Mouse (Mus musculus) lung, embryonic 16.5 days (tissue): ENCODE measurements around the gene Pld2. TPM values are rescaled to one million over a fixed set of nuclear protein-coding genes. Genes with fewer than 3 reads are reported as not detected.
A peak's percentile ranks its signal among the peaks of the same experiment; 100 is the strongest.

Source experiments
- ATAC-seq: fragments of 200-750 bp; cut with Nextera tagmentation; 2 replicates; pipeline ENCODE4 v1.8.0; 2017; ENCODE audit warnings: low read depth, mild to moderate bottlenecking, moderate library complexity
- H3K27ac ChIP-seq: fragments of 300-500 bp; sonication (generic); 2 replicates; pipeline ENCODE4 v1.5.1; 2014; ENCODE audit warnings: mild to moderate bottlenecking, control low read depth, low read length
- H3K27me3 ChIP-seq: fragments of 300-500 bp; sonication (generic); 2 replicates; pipeline ENCODE4 v1.6.1; 2014; ENCODE audit warnings: low read depth, low read length, mixed read lengths; ENCODE audit not compliant: control insufficient read depth, insufficient read depth
- H3K36me3 ChIP-seq: fragments of 300-500 bp; sonication (generic); 2 replicates; pipeline ENCODE4 v1.6.1; 2014; ENCODE audit warnings: low read length; ENCODE audit not compliant: control insufficient read depth, insufficient read depth
- H3K4me1 ChIP-seq: fragments of 300-500 bp; sonication (generic); replicated peaks from 2 replicates; pipeline ENCODE4 v1.6.1; 2014; ENCODE audit warnings: low read length, mixed read lengths; ENCODE audit not compliant: control insufficient read depth, insufficient read depth
- H3K4me2 ChIP-seq: fragments of 300-500 bp; sonication (generic); 2 replicates; pipeline ENCODE4 v1.6.1; 2014; ENCODE audit warnings: low read depth, low read length, control low read depth
- H3K4me3 ChIP-seq: fragments of 300-500 bp; sonication (generic); 2 replicates; pipeline ENCODE4 v1.5.1; 2014; ENCODE audit warnings: mild to moderate bottlenecking, low read length, control low read depth
- H3K9ac ChIP-seq: fragments of 300-500 bp; sonication (generic); 2 replicates; pipeline ENCODE4 v1.6.1; 2014; ENCODE audit warnings: low read length, control low read depth
- H3K9me3 ChIP-seq: fragments of 300-500 bp; sonication (generic); 2 replicates; pipeline ENCODE4 v1.6.1; 2016; ENCODE audit warnings: low read length; ENCODE audit not compliant: control insufficient read depth
- WGBS: fragments of 180-500 bp; shearing (Covaris S2); extraction: QIAGEN DNeasy Blood & Tissue Kit; methylation state at CpG from one replicate; pipeline ENCODE4 v1.1.7; 2014; 5-methylcytosine and 5-hydroxymethylcytosine counted together
- polyA plus RNA-seq: library from polyadenylated mRNA; unstranded; fragments of >200 nt; fragmentation: Nextera tagmentation; extraction: Ambion mirVana; gene quantifications from 2 replicates; pipeline ENCODE4 v1.2.1, GENCODE M21; 2015

Gene Pld2
- polyA plus RNA-seq, 1 experiment from 2014 or later: 12.5 TPM

- Histone ChIP-seq H3K4me3 (peak overlapping the region; percentile 74), H3K36me3 (peaks cover 2% of the 10 kb centered on the region; the same call in 1 of the 2 replicates), H3K4me1 (peaks cover 7% of the 10 kb centered on the region; the same call in 1 of the 2 replicates), H3K9ac (0 out of 2 replicates have a peak overlapping the region, but pooled peaks have one; percentile 75), H3K27me3 (no peaks in the 10 kb centered on the region), H3K9me3 (no peaks in the 10 kb centered on the region), H3K4me2 (peak overlapping the region; percentile 68), H3K27ac (no peak overlapping the region)
- no peak for ATAC-seq
- WGBS: 82% methylated on average over 7 of the region's 7 CpGs
Observed at GRCm38 (mm10) chr11:70540928-70541327, 1.1 kb downstream of the Pld2 start.

DNA sequence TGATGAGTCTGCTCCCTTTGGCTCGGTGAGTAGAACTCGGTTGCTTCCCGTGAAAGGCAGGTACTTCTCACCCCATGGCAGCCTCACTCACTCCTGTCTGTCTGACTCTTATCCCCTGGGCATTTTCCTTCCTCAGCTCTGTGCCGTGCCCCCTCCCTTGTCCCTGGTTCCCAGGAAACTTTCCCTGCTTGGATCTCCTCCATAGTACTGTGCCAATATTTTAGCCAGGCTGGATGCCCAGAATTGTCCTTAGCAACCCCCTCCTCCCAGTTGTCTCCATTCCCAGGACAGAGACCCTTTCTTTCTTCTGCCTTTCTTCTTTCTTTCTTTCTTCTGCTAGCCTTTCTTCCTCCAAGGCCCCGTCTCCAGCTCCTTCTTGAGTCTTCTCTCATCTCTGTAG is 1.6 kb downstream of the Pld2 start:
- 64% methylated on average over 5 of the region's 5 CpGs for WGBS
- no peak overlapping the region for H3K4me3 ChIP-seq
- no peak for ATAC-seq
- H3K27me3 ChIP-seq: no peaks in the 10 kb centered on the region
- H3K4me2 ChIP-seq: peak overlapping the region; percentile 68; the same call in 1 of the 2 replicates
- H3K9ac ChIP-seq: no peak overlapping the region
- no peak overlapping the region for H3K27ac ChIP-seq
- no peaks in the 10 kb centered on the region for H3K9me3 ChIP-seq
- H3K36me3 ChIP-seq: peaks cover 2% of the 10 kb centered on the region; the same call in 1 of the 2 replicates
- H3K4me1 ChIP-seq: peaks cover 7% of the 10 kb centered on the region; the same call in 1 of the 2 replicates

DNA sequence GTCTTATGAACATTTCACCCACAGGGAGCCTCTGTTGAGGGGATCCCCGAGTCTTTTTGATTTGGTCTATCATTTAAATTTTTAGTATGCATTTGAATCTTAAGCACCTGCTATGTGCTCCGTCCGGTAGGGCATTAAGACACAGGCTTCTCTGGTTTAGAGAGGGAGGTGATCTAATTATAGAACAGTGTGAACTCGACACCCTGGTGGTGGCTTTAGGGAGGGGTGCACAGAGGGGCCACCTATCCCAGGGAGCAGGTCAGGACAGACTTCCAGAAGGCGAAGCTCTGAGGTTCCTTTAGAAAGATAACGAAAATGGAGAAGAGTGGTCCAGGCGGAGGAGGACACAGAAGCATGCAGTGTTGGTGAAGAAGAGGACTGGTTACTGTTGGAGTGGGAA is 4.6 kb downstream of the Pld2 start:
- no peak overlapping the region for H3K27ac ChIP-seq
- peaks cover 4% of the 10 kb centered on the region; the same call in 1 of the 2 replicates for H3K4me1 ChIP-seq
- H3K9ac ChIP-seq: no peak overlapping the region
- ATAC-seq: no peak
- H3K4me2 ChIP-seq: no peak overlapping the region
- peaks cover 2% of the 10 kb centered on the region; the same call in 1 of the 2 replicates for H3K36me3 ChIP-seq
- no peaks in the 10 kb centered on the region for H3K9me3 ChIP-seq
- no peaks in the 10 kb centered on the region for H3K27me3 ChIP-seq
- no peak overlapping the region for H3K4me3 ChIP-seq
- WGBS: 56% methylated on average over 7 of the region's 7 CpGs

DNA sequence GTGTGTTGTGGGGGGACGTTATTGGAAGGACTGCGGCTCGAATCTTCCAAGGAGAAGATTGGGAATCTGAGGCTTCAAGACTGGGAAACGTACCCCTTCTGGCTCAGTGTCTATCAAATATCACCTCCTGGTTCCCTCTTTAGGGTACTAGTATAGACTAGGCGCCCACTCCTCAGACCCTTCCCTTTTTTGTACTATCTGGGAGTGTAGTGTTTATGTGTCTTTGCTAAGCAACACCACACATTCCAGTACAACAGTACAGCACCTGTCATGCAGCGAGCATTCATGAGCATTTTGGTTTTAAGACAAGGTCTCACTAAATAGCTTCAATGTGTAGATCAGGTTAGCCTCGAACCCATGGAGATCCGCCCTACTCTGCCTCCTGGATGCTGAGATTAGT is 11.7 kb downstream of the Pld2 start:
- Histone ChIP-seq H3K27ac (no peak overlapping the region), H3K4me1 (no peaks in the 10 kb centered on the region), H3K36me3 (peaks cover under 1% of the 10 kb centered on the region; the same call in 1 of the 2 replicates), H3K4me3 (no peak overlapping the region), H3K9ac (no peak overlapping the region), H3K9me3 (no peaks in the 10 kb centered on the region), H3K4me2 (no peak overlapping the region), H3K27me3 (no peaks in the 10 kb centered on the region)
- 88% methylated on average over 8 of the region's 8 CpGs for WGBS
- ATAC-seq: no peak

DNA sequence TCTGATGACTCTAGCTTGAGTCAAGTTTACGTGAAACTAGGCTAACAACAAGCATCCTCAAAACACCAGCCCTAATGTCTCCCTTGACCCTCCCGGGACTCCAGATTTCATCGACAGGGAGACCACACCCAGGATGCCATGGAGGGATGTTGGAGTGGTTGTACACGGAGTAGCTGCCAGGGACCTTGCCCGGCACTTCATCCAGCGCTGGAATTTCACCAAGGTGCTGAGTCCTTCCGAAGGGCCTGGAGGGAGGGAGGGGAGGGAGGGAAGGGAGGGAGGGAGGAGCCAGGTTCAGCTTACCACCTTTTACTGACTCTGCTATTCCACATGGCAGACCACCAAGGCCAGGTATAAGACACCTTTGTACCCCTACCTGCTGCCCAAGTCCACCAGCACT is 14.1 kb downstream of the Pld2 start:
- Histone ChIP-seq H3K4me2 (no peak overlapping the region), H3K4me3 (no peak overlapping the region), H3K27me3 (no peaks in the 10 kb centered on the region), H3K36me3 (peaks cover 2% of the 10 kb centered on the region; the same call in 1 of the 2 replicates), H3K4me1 (no peaks in the 10 kb centered on the region), H3K9me3 (no peaks in the 10 kb centered on the region), H3K27ac (no peak overlapping the region), H3K9ac (no peak overlapping the region)
- ATAC-seq: peak; percentile 51; the same call in 1 of the 2 replicates
- 10% methylated on average over 7 of the region's 7 CpGs for WGBS

GRCm38 (mm10) chr11:70557545-70557944 is 17.7 kb downstream of the Pld2 start:
- 85% methylated on average over 9 of the region's 9 CpGs for WGBS
- Histone ChIP-seq H3K27ac (no peak overlapping the region), H3K4me3 (no peak overlapping the region), H3K36me3 (peaks cover 2% of the 10 kb centered on the region; the same call in 1 of the 2 replicates), H3K9ac (no peak overlapping the region), H3K27me3 (no peaks in the 10 kb centered on the region), H3K4me2 (no peak overlapping the region), H3K4me1 (peaks cover 7% of the 10 kb centered on the region), H3K9me3 (no peaks in the 10 kb centered on the region)
- ATAC-seq: no peak

DNA sequence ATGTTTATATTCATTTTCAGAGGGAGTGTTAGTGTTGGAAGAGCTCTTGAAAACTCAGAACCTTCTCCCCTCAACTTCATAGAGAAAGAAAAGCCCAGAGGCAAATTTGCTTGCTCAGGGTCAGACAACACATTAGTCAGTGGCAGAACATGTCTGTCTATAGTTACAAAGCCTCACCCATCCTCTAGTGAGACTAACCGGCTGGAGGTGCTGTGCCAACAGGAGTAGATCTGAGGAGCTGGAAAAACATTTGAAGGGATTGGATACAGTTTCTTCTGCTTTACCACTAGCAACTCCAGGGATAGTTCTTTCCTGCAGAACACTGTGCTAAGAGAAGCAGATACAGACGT is 22.0 kb downstream of the Pld2 start:
- Histone ChIP-seq H3K36me3 (no peaks in the 10 kb centered on the region), H3K9ac (peak overlapping the region; percentile 82), H3K4me3 (peak overlapping the region; percentile 79), H3K27me3 (no peaks in the 10 kb centered on the region), H3K9me3 (no peaks in the 10 kb centered on the region), H3K4me2 (peak overlapping the region; percentile 79), H3K27ac (peak overlapping the region; percentile 75), H3K4me1 (peaks cover 21% of the 10 kb centered on the region)
- peak; percentile 1; the same call in 1 of the 2 replicates for ATAC-seq
- WGBS: 0% methylated on average over 2 of the region's 2 CpGs

GRCm38 (mm10) chr11:70562287-70562994 is 22.6 kb downstream of the Pld2 start, which contains the start of gene Mink1:
Gene Mink1, plus strand, starts transcription at chr11:70562881.
- peak; percentile 93 for ATAC-seq
- Histone ChIP-seq H3K4me2 (peak within 1 kb of the TSS; percentile 79), H3K27me3 (no peaks in the 10 kb centered on the region), H3K36me3 (no peaks in the 10 kb centered on the region), H3K4me3 (peak within 1 kb of the TSS; percentile 79), H3K9ac (peak within 1 kb of the TSS; percentile 82), H3K27ac (peak within 1 kb of the TSS; percentile 75), H3K4me1 (peaks cover 21% of the 10 kb centered on the region), H3K9me3 (no peaks in the 10 kb centered on the region)
- WGBS: under 1% methylated on average over 49 of the region's 57 CpGs

DNA sequence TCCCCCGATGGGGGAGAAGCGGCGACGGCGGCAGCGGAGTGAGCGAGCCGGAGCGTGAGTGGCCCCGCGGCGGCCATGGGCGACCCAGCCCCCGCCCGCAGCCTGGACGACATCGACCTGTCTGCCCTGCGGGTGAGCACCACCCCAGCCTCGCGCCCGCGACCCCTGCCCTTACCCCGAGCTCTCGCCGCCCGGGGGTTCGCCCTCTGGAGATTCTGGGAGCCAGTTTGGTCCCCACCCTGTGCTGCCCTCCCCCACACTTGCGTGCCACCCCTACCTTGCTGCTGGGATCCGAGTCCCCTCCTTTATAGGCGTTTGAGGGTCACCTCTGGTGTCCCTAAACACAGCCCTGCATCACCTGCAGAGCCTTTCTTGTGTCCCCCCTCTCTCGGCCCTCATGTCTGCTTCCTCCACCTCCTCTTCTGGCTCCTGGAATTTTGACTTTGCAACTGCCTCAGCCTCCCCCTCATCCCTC is 23.2 kb downstream of the Pld2 start:
- H3K36me3 ChIP-seq: no peaks in the 10 kb centered on the region
- peak overlapping the region; percentile 79 for H3K4me3 ChIP-seq
- peak overlapping the region; percentile 82 for H3K9ac ChIP-seq
- ATAC-seq: peak; percentile 29
- peaks cover 21% of the 10 kb centered on the region for H3K4me1 ChIP-seq
- H3K27ac ChIP-seq: peak overlapping the region; percentile 75
- H3K27me3 ChIP-seq: no peaks in the 10 kb centered on the region
- peak overlapping the region; percentile 79 for H3K4me2 ChIP-seq
- H3K9me3 ChIP-seq: no peaks in the 10 kb centered on the region
- WGBS: under 1% methylated on average over 13 of the region's 31 CpGs
